Mouse (Mus musculus) heart, adult 2 months (tissue): Measurements from ENCODE around the gene Mybpc2. TPM values are rescaled to one million over a fixed set of nuclear protein-coding genes. Genes with fewer than 3 reads are reported as not detected.

ENCODE experiments used
- DNase-seq, 2 experiments: peaks; one replicate each; pipeline ENCODE4 v3.0.0; 2021
- H3K27ac ChIP-seq: fragments of 200-600 bp; 2 replicates; pipeline ENCODE4 v1.8.1; 2022
- H3K27me3 ChIP-seq: fragments of 200-500 bp; 2 replicates; pipeline ENCODE4 v1.6.1; 2012; ENCODE audit warnings: mild to moderate bottlenecking, low read length, inconsistent platforms, mixed read lengths; ENCODE audit not compliant: control insufficient read depth, insufficient read depth
- H3K36me3 ChIP-seq: fragments of 200-500 bp; 2 replicates; pipeline ENCODE4 v1.6.1; 2012; ENCODE audit warnings: low read length, inconsistent platforms; ENCODE audit not compliant: control insufficient read depth, insufficient read depth
- H3K4me1 ChIP-seq: fragments of 200-500 bp; 2 replicates; pipeline ENCODE4 v1.6.1; 2011; ENCODE audit warnings: low read length; ENCODE audit not compliant: control insufficient read depth, insufficient read depth
- H3K4me3 ChIP-seq: fragments of 200-600 bp; 2 replicates; pipeline ENCODE4 v1.8.1; 2022
- H3K79me2 ChIP-seq: fragments of 200-500 bp; replicated peaks from 2 replicates; pipeline ENCODE4 v1.6.1; 2012; ENCODE audit warnings: mild to moderate bottlenecking, inconsistent platforms, low read length, moderate library complexity, mixed read lengths; ENCODE audit not compliant: control insufficient read depth, insufficient read depth
- H3K9ac ChIP-seq: fragments of 200-500 bp; 2 replicates; pipeline ENCODE4 v1.6.1; 2012; ENCODE audit warnings: low read depth, mild to moderate bottlenecking, control low read depth, inconsistent platforms, low read length, mixed read lengths
- CTCF ChIP-seq: fragments of 200-600 bp; IDR thresholded peaks from 2 replicates; pipeline ENCODE4 v1.8.1; 2022; ENCODE audit warnings: antibody characterized with exemption, mild to moderate bottlenecking, moderate library complexity
- EP300 ChIP-seq: fragments of 200-500 bp; IDR thresholded peaks from 2 replicates; pipeline ENCODE4 v1.6.1; 2011; ENCODE audit warnings: low read depth, low read length, control low read depth; ENCODE audit not compliant: insufficient read depth
- POLR2A ChIP-seq: fragments of 200-500 bp; IDR thresholded peaks from 2 replicates; pipeline ENCODE4 v1.6.1; 2011; ENCODE audit warnings: mild to moderate bottlenecking, low read depth, low read length, control low read depth; ENCODE audit not compliant: insufficient read depth
- WGBS: fragments of 180-500 bp; shearing (Covaris S2); methylation state at CpG from one replicate; pipeline ENCODE4 v1.1.7; 2018; 5-methylcytosine and 5-hydroxymethylcytosine counted together
- intact Hi-C: fragments of 180-260 bp; cut with DNase I; formaldehyde crosslinking; loops from one replicate; pipeline ENCODE4 v1.15.1; 2025
- polyA plus RNA-seq: library from polyadenylated mRNA; depleted of rRNA; stranded (reverse); fragments of >200 nt; gene quantifications from 2 replicates; pipeline ENCODE4 v1.2.3, GENCODE M21; 2012
- total RNA-seq, 2 experiments: library from RNA; stranded (reverse); gene quantifications; 2 replicates each; pipeline ENCODE4 v1.2.3; 2021

Mybpc2 gene
- total and polyA plus RNA-seq, 3 experiments = 7.1 to 16.7 (median 13.1) TPM

DNA sequence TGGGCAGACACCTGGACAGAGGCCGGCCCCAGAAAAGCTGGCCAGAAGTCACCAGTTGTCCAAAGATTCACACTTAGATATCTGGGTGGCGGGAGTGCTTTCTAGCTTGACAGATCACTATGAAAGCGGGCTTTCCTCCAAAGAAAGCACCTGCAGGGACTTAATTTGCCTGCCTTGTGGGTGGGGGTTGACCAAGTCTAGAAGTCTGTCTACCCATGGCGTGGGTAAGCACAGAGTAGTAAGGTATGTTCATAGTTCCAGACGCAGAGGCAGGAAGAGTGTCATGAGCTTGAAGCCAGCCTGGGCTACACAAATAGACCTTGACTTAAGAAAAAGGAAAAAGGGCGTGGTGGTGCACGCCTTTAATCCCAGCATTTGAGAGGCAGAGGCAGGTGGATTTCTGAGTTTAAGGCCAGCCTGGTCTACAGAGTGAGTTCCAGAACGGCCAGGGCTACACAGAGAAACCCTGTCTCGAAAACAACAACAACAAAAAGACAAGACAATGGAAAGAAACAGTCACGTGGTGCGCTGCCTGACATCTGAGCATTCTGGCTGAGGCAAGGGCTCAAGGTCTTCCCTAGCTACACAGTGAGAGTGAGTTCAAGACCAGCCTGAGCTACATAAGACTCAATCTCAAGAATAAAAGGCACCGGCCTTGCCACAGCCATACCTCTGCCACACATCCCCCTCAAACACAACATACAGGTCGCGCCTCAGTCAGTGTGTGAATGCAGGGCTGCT lies 2.1 kb upstream of the Mybpc2 start:
- Histone ChIP-seq H3K27ac (no peak overlapping the region), H3K4me3 (no peak overlapping the region), H3K27me3 (no peaks in the 10 kb centered on the region), H3K9ac (no peak overlapping the region), H3K36me3 (no peaks in the 10 kb centered on the region), H3K4me1 (peaks cover 4% of the 10 kb centered on the region), H3K79me2 (no peaks in the 10 kb centered on the region)
- 89% methylated on average over 14 of the region's 14 CpGs for WGBS
- no peak for DNase-seq
- TF ChIP-seq CTCF = no peak
- TF ChIP-seq EP300 = no peak
- TF ChIP-seq POLR2A = no peak
- intact Hi-C loops = loop anchor here (2.0 kb wide), 1 partner anchor 20 kb away; no protein-coding TSS in a partner anchor

GRCm38 (mm10) chr7:44525126-44525832 lies 823 bp upstream of the Mybpc2 start:
- Histone ChIP-seq H3K27ac (peak overlapping the region; percentile 72), H3K79me2 (no peaks in the 10 kb centered on the region), H3K4me1 (peaks cover 4% of the 10 kb centered on the region), H3K9ac (peak overlapping the region; percentile 43), H3K27me3 (no peaks in the 10 kb centered on the region), H3K36me3 (no peaks in the 10 kb centered on the region), H3K4me3 (peak overlapping the region; percentile 19; the same call in 1 of the 2 replicates)
- 9% methylated on average over 22 of the region's 22 CpGs for WGBS
- TF ChIP-seq EP300 (no peak), CTCF (no peak), POLR2A (peak; percentile 32; the same call in 1 of the 2 replicates)
- DNase-seq = peak; percentile 91 to 93
- intact Hi-C loops = loop anchor here (2.0 kb wide), 1 partner anchor 24 kb away; no protein-coding TSS in a partner anchor

DNA sequence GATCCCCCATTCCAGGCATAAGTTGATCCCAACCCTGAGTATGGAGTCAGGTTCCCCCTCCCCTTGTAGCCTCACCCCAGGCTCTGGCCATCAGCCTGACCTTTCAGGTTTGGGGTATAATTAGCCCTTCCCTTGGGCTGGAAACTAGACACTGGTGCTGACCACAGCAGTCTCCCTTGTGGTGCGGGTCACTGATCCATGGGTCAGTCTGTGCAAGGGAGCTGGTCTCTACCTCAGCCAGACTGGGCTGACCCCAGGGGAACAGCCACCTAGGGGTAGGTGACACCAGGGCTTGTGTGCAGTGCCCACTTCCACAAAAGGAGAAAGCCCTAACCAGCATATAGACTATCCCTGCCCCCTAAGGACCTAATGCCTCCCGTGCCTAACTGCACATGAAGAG lies 1.4 kb downstream of the Mybpc2 start:
- TF ChIP-seq POLR2A (no peak), EP300 (no peak), CTCF (no peak)

GRCm38 (mm10) chr7:44521710-44522109 lies 2.7 kb downstream of the Mybpc2 start:
- TF ChIP-seq EP300 = 0 out of 2 replicates have a peak, but pooled peaks have one; percentile 32
- TF ChIP-seq POLR2A = no peak
- TF ChIP-seq CTCF = peak; percentile 85
- no peak overlapping the region for H3K4me3 ChIP-seq
- no peaks in the 10 kb centered on the region for H3K79me2 ChIP-seq
- intact Hi-C loops = loop anchor here (1.0 to 5.0 kb wide), 3 partner anchors 28 to 126 kb away; no protein-coding TSS in a partner anchor
- no peak overlapping the region for H3K27ac ChIP-seq
- peak; percentile 65 to 69 for DNase-seq
- peaks cover 4% of the 10 kb centered on the region for H3K4me1 ChIP-seq
- no peaks in the 10 kb centered on the region for H3K36me3 ChIP-seq
- no peak overlapping the region for H3K9ac ChIP-seq
- no peaks in the 10 kb centered on the region for H3K27me3 ChIP-seq
- 4% methylated on average over 20 of the region's 20 CpGs for WGBS

More for the DNA sequence above, 1.4 kb downstream of the Mybpc2 start:
- WGBS = 73% methylated on average over 2 of the region's 2 CpGs
- Histone ChIP-seq H3K79me2 (no peaks in the 10 kb centered on the region), H3K27me3 (no peaks in the 10 kb centered on the region), H3K27ac (no peak overlapping the region), H3K4me1 (peaks cover 4% of the 10 kb centered on the region), H3K4me3 (no peak overlapping the region), H3K9ac (no peak overlapping the region), H3K36me3 (no peaks in the 10 kb centered on the region)
- DNase-seq = no peak
- intact Hi-C loops = loop anchor here (5.0 kb wide), 1 partner anchor 124 kb away; no protein-coding TSS in a partner anchor

- H3K4me1 ChIP-seq = peaks cover 4% of the 10 kb centered on the region
- no peak overlapping the region for H3K9ac ChIP-seq
- TF ChIP-seq POLR2A = no peak
- TF ChIP-seq CTCF = no peak
- no peak for TF ChIP-seq EP300
- H3K4me3 ChIP-seq = no peak overlapping the region
- no peak overlapping the region for H3K27ac ChIP-seq
- intact Hi-C loops = loop anchor here (1.0 to 5.0 kb wide), 3 partner anchors 28 to 126 kb away; no protein-coding TSS in a partner anchor
- H3K27me3 ChIP-seq = no peaks in the 10 kb centered on the region
- no peaks in the 10 kb centered on the region for H3K36me3 ChIP-seq
- 69% methylated on average over 3 of the region's 3 CpGs for WGBS
- H3K79me2 ChIP-seq = no peaks in the 10 kb centered on the region
- DNase-seq = no peak
These were observed 3.5 kb downstream of the Mybpc2 start for GRCm38 (mm10) chr7:44520990-44521389.
